Mouse (Mus musculus) intestine, postnatal 0 days (tissue): ENCODE measurements around the gene Lin7a. TPM values are rescaled to one million over a fixed set of nuclear protein-coding genes. Genes with fewer than 3 reads are reported as not detected.

ENCODE experiments used
- ATAC-seq: fragments of 200-750 bp; cut with Nextera tagmentation; 2 replicates; pipeline ENCODE4 v1.8.0; 2017; ENCODE audit warnings: mild to moderate bottlenecking, moderate TSS enrichment, moderate library complexity
- H3K27ac ChIP-seq: fragments of 300-500 bp; sonication (generic); 2 replicates; pipeline ENCODE4 v1.5.1; 2014; ENCODE audit warnings: mild to moderate bottlenecking, low read depth, low read length, moderate library complexity
- H3K27me3 ChIP-seq: fragments of 300-500 bp; sonication (generic); replicated peaks from 2 replicates; pipeline ENCODE4 v1.6.1; 2014; ENCODE audit warnings: low read length, mixed read lengths; ENCODE audit not compliant: control insufficient read depth, insufficient read depth
- H3K36me3 ChIP-seq: fragments of 300-500 bp; sonication (generic); 2 replicates; pipeline ENCODE4 v1.6.1; 2014; ENCODE audit warnings: mild to moderate bottlenecking, moderate library complexity; ENCODE audit not compliant: control insufficient read depth, insufficient read depth
- H3K4me1 ChIP-seq: fragments of 300-500 bp; sonication (generic); replicated peaks from 2 replicates; pipeline ENCODE4 v1.6.1; 2014; ENCODE audit warnings: antibody characterized with exemption, low read length, mixed read lengths; ENCODE audit not compliant: control insufficient read depth, insufficient read depth
- H3K4me2 ChIP-seq: fragments of 300-500 bp; sonication (generic); replicated peaks from 2 replicates; pipeline ENCODE4 v1.6.1; 2014; ENCODE audit warnings: low read depth, mild to moderate bottlenecking, moderate library complexity
- H3K4me3 ChIP-seq: fragments of 300-500 bp; sonication (generic); 2 replicates; pipeline ENCODE4 v1.5.1; 2014; ENCODE audit warnings: low read depth, low read length
- H3K9ac ChIP-seq: fragments of 300-500 bp; sonication (generic); 2 replicates; pipeline ENCODE4 v1.6.1; 2014; ENCODE audit warnings: mild to moderate bottlenecking, low read depth, low read length
- H3K9me3 ChIP-seq: fragments of 300-500 bp; sonication (generic); 2 replicates; pipeline ENCODE4 v1.6.1; 2016; ENCODE audit warnings: mixed run types; ENCODE audit not compliant: control insufficient read depth
- CTCF ChIP-seq: sonication (generic); IDR thresholded peaks from 2 replicates; pipeline ENCODE4 v1.5.1; 2016; ENCODE audit warnings: low read depth, mild to moderate bottlenecking, control low read depth, antibody characterized with exemption, moderate library complexity
- WGBS: fragments of 180-500 bp; shearing (Covaris S2); extraction: QIAGEN DNeasy Blood & Tissue Kit; methylation state at CpG from one replicate; pipeline ENCODE4 v1.1.7; 2014; 5-methylcytosine and 5-hydroxymethylcytosine counted together
- polyA plus RNA-seq: library from polyadenylated mRNA; unstranded; fragments of >200 nt; fragmentation: Nextera tagmentation; extraction: Ambion mirVana; gene quantifications from 2 replicates; pipeline ENCODE4 v1.2.1, GENCODE M21; 2015

The Lin7a gene
- polyA plus RNA-seq, 1 experiment from 2014 or later = 0.90 TPM

- H3K27me3 ChIP-seq = no peaks in the 10 kb centered on the region
- 69% methylated on average over 5 of the region's 5 CpGs for whole genome bisulfite sequencing
- ATAC-seq = no peak
- no peak overlapping the region for H3K27ac ChIP-seq
- H3K9ac ChIP-seq = no peak overlapping the region
- no peak overlapping the region for H3K4me3 ChIP-seq
- no peaks in the 10 kb centered on the region for H3K9me3 ChIP-seq
- no peaks in the 10 kb centered on the region for H3K4me1 ChIP-seq
- no peaks in the 10 kb centered on the region for H3K36me3 ChIP-seq
- H3K4me2 ChIP-seq = no peak overlapping the region
- no peak for TF ChIP-seq CTCF
These were observed 39.5 kb downstream of the Lin7a start for GRCm38 (mm10) chr10:107310964-107311490.

- H3K9me3 ChIP-seq = no peaks in the 10 kb centered on the region
- WGBS = 41% methylated on average over 4 of the region's 4 CpGs
- no peak overlapping the region for H3K9ac ChIP-seq
- no peaks in the 10 kb centered on the region for H3K36me3 ChIP-seq
- H3K27me3 ChIP-seq = no peaks in the 10 kb centered on the region
- H3K4me1 ChIP-seq = no peaks in the 10 kb centered on the region
- H3K4me3 ChIP-seq = no peak overlapping the region
- no peak overlapping the region for H3K4me2 ChIP-seq
- ATAC-seq = no peak
- TF ChIP-seq CTCF = no peak
- H3K27ac ChIP-seq = no peak overlapping the region
These were observed 41.1 kb downstream of the Lin7a start for GRCm38 (mm10) chr10:107312609-107313008.

- WGBS = 40% methylated on average over 3 of the region's 3 CpGs
- H3K27ac ChIP-seq = no peak overlapping the region
- TF ChIP-seq CTCF = no peak
- no peak overlapping the region for H3K9ac ChIP-seq
- H3K4me3 ChIP-seq = no peak overlapping the region
- no peaks in the 10 kb centered on the region for H3K4me1 ChIP-seq
- no peak overlapping the region for H3K4me2 ChIP-seq
- H3K27me3 ChIP-seq = no peaks in the 10 kb centered on the region
- no peaks in the 10 kb centered on the region for H3K9me3 ChIP-seq
- H3K36me3 ChIP-seq = no peaks in the 10 kb centered on the region
- ATAC-seq = no peak
These were observed 41.9 kb downstream of the Lin7a start for GRCm38 (mm10) chr10:107313395-107313794.

- no peaks in the 10 kb centered on the region for H3K27me3 ChIP-seq
- no peak for TF ChIP-seq CTCF
- no peak overlapping the region for H3K4me3 ChIP-seq
- no peak overlapping the region for H3K4me2 ChIP-seq
- no peaks in the 10 kb centered on the region for H3K4me1 ChIP-seq
- no peak for ATAC-seq
- H3K36me3 ChIP-seq = no peaks in the 10 kb centered on the region
- H3K27ac ChIP-seq = no peak overlapping the region
- H3K9me3 ChIP-seq = no peaks in the 10 kb centered on the region
- H3K9ac ChIP-seq = no peak overlapping the region
These were observed 43.8 kb downstream of the Lin7a start for GRCm38 (mm10) chr10:107315251-107315650.

- no peaks in the 10 kb centered on the region for H3K36me3 ChIP-seq
- peak overlapping the region; percentile 24 for H3K4me2 ChIP-seq
- no peaks in the 10 kb centered on the region for H3K27me3 ChIP-seq
- no peak overlapping the region for H3K4me3 ChIP-seq
- no peaks in the 10 kb centered on the region for H3K4me1 ChIP-seq
- no peak for TF ChIP-seq CTCF
- H3K9ac ChIP-seq = no peak overlapping the region
- ATAC-seq = no peak
- H3K9me3 ChIP-seq = no peaks in the 10 kb centered on the region
- 48% methylated on average over 5 of the region's 5 CpGs for WGBS
- no peak overlapping the region for H3K27ac ChIP-seq
These were observed 44.2 kb downstream of the Lin7a start for GRCm38 (mm10) chr10:107315681-107316080.

- Histone ChIP-seq H3K36me3 (no peaks in the 10 kb centered on the region), H3K4me3 (no peak overlapping the region), H3K4me1 (no peaks in the 10 kb centered on the region), H3K4me2 (peak overlapping the region; percentile 24), H3K9me3 (no peaks in the 10 kb centered on the region), H3K27me3 (no peaks in the 10 kb centered on the region), H3K27ac (no peak overlapping the region), H3K9ac (no peak overlapping the region)
- WGBS = 44% methylated on average over 2 of the region's 2 CpGs
- peak; percentile 79; the same call in 1 of the 2 replicates for ATAC-seq
- no peak for TF ChIP-seq CTCF
These were observed 44.6 kb downstream of the Lin7a start for GRCm38 (mm10) chr10:107316100-107316499.

GRCm38 (mm10) chr10:107319648-107320047 is 48.2 kb downstream of the Lin7a start:
- no peak overlapping the region for H3K4me2 ChIP-seq
- no peak overlapping the region for H3K4me3 ChIP-seq
- 87% methylated on average over 2 of the region's 2 CpGs for WGBS
- ATAC-seq = no peak
- H3K27me3 ChIP-seq = no peaks in the 10 kb centered on the region
- H3K9ac ChIP-seq = no peak overlapping the region
- H3K4me1 ChIP-seq = no peaks in the 10 kb centered on the region
- no peak for TF ChIP-seq CTCF
- H3K27ac ChIP-seq = no peak overlapping the region
- H3K36me3 ChIP-seq = no peaks in the 10 kb centered on the region
- H3K9me3 ChIP-seq = no peaks in the 10 kb centered on the region
